Mouse (Mus musculus) adrenal gland, postnatal 10 days (tissue): ENCODE measurements at regions not wholly inside any gene's neighbourhood (a gene's known extent, or its start where the extent isn't known, plus 50 kb on each side); places are given as distances from the start of the nearest gene placed in this dataset.
A peak's percentile ranks its signal among the peaks of the same experiment; 100 is the strongest.

ENCODE experiments used
- DNase-seq: peaks from one replicate; pipeline ENCODE4 v3.0.0; 2021; ENCODE audit warnings: mixed read lengths

GRCm38 (mm10) chr10:87639339-87639738 is 117.7 kb downstream of the Pah start:
- DNase-seq, result peak; percentile 16

GRCm38 (mm10) chr10:87649091-87649490 is 127.5 kb downstream of the Pah start:
- DNase-seq, result peak; percentile 58

- DNase-seq, result no peak
Measured at GRCm38 (mm10) chr10:87652139-87652740, 130.6 kb downstream of the Pah start.

GRCm38 (mm10) chr10:87654112-87654511 is 132.5 kb downstream of the Pah start:
- no peak for DNase-seq

GRCm38 (mm10) chr10:87666020-87666718 is 144.6 kb downstream of the Pah start:
- DNase-seq, result peak; percentile 15

GRCm38 (mm10) chr10:87666719-87667387 is 145.3 kb downstream of the Pah start:
- DNase-seq, result no peak

- DNase-seq, result peak; percentile 27
Measured at GRCm38 (mm10) chr10:87667651-87668140, 146.1 kb downstream of the Pah start.

- peak; percentile 8 for DNase-seq
Measured at GRCm38 (mm10) chr10:87674740-87675420, 153.3 kb downstream of the Pah start.

GRCm38 (mm10) chr10:87676041-87676672 is 154.6 kb downstream of the Pah start:
- DNase-seq, result no peak

GRCm38 (mm10) chr10:87678984-87679383 is 157.4 kb downstream of the Pah start:
- no peak for DNase-seq

- no peak for DNase-seq
Measured at GRCm38 (mm10) chr10:87686311-87686710, 164.7 kb downstream of the Pah start.

- no peak for DNase-seq
Measured at GRCm38 (mm10) chr10:87686785-87687184, 165.2 kb downstream of the Pah start.

- no peak for DNase-seq
Measured at GRCm38 (mm10) chr10:87687844-87688243, 166.2 kb downstream of the Pah start.

GRCm38 (mm10) chr10:87690831-87691230 is 167.2 kb upstream of the Igf1 start:
- DNase-seq, result peak; percentile 34

GRCm38 (mm10) chr10:87696485-87696884 is 161.6 kb upstream of the Igf1 start:
- DNase-seq, result no peak

- no peak for DNase-seq
Measured at GRCm38 (mm10) chr10:87711209-87711608, 146.9 kb upstream of the Igf1 start.

GRCm38 (mm10) chr10:87711798-87712197 is 146.3 kb upstream of the Igf1 start:
- DNase-seq, result peak; percentile 62

GRCm38 (mm10) chr10:87715874-87716600 is 142.0 kb upstream of the Igf1 start:
- DNase-seq, result no peak

- DNase-seq, result no peak
Measured at GRCm38 (mm10) chr10:87717156-87717555, 140.9 kb upstream of the Igf1 start.

GRCm38 (mm10) chr10:87718491-87718890 is 139.6 kb upstream of the Igf1 start:
- DNase-seq, result no peak

GRCm38 (mm10) chr10:87719978-87720377 is 138.1 kb upstream of the Igf1 start:
- DNase-seq, result no peak

GRCm38 (mm10) chr10:87722244-87722643 is 135.8 kb upstream of the Igf1 start:
- DNase-seq, result no peak
